Mouse (Mus musculus) heart, postnatal 36 days (tissue): ENCODE data around the gene Cyp3a13. TPM values are rescaled to one million over a fixed set of nuclear protein-coding genes. Genes with fewer than 3 reads are reported as not detected.
"Not testable (repeated sequence)": the region's sequence is repeated elsewhere in the genome, so short reads cannot be mapped to it uniquely, and the experiment has no call there.

Experiments
- DNase-seq, 2 experiments: peaks; one replicate each; pipeline ENCODE4 v3.0.0; 2021 to 2022
- intact Hi-C: fragments of 180-260 bp; cut with DNase I; formaldehyde crosslinking; loops from one replicate; pipeline ENCODE4 v1.15.1; 2025
- total RNA-seq, 2 experiments: library from RNA; stranded (reverse); gene quantifications; 2 replicates each; pipeline ENCODE4 v1.2.3; 2021

Cyp3a13 gene
- total RNA-seq, 2 experiments from 2014 or later, result 0.19 to 0.28 TPM

- DNase-seq, result no peak
- intact Hi-C loops, result loop anchor here (2.0 kb wide), 1 partner anchor 76 kb away; no protein-coding TSS in a partner anchor
Observed at GRCm38 (mm10) chr5:137875054-137875453, 46.4 kb downstream of the Cyp3a13 start.

- DNase-seq, intact Hi-C loops: not testable (repeated sequence)
Observed at GRCm38 (mm10) chr5:137872381-137872702, 49.1 kb downstream of the Cyp3a13 start.

GRCm38 (mm10) chr5:137871644-137872380 lies 49.6 kb downstream of the Cyp3a13 start, which contains the start of gene Pilrb2:
Gene Pilrb2, minus strand, starts transcription at chr5:137871815.
- intact Hi-C loops, DNase-seq: not testable (repeated sequence)

- DNase-seq, intact Hi-C loops: not testable (repeated sequence)
Observed at GRCm38 (mm10) chr5:137868600-137868999, 52.8 kb downstream of the Cyp3a13 start.

- DNase-seq, intact Hi-C loops: not testable (repeated sequence)
Observed at GRCm38 (mm10) chr5:137864008-137864407, 57.4 kb downstream of the Cyp3a13 start.

GRCm38 (mm10) chr5:137857960-137858710 lies 63.3 kb downstream of the Cyp3a13 start, which contains the start of gene Pilrb1:
Gene Pilrb1, minus strand, starts transcription at chr5:137858106.
- not testable (repeated sequence) for DNase-seq

GRCm38 (mm10) chr5:137856870-137857269 lies 64.5 kb downstream of the Cyp3a13 start:
- DNase-seq, intact Hi-C loops: not testable (repeated sequence)

More at GRCm38 (mm10) chr5:137857960-137858710, 63.3 kb downstream of the Cyp3a13 start, which contains the start of gene Pilrb1:
- intact Hi-C loops, result not testable (repeated sequence)

- DNase-seq, result not testable (repeated sequence)
Observed at GRCm38 (mm10) chr5:137854907-137855306, 66.5 kb downstream of the Cyp3a13 start.

GRCm38 (mm10) chr5:137850313-137850712 lies 71.1 kb downstream of the Cyp3a13 start:
- DNase-seq, intact Hi-C loops: not testable (repeated sequence)

More at GRCm38 (mm10) chr5:137854907-137855306, 66.5 kb downstream of the Cyp3a13 start:
- intact Hi-C loops, result not testable (repeated sequence)

Other genes with a start within 250 kb of the Cyp3a13 start
- 10 to 100 TPM; 11.6 to 18.3 TPM for gene Agfg2, start 236.9 kb downstream of the Cyp3a13 start, total RNA-seq
- 1 to 10 TPM in 1 of 2 experiments, under 1 TPM in 1; 0.81 to 1.1 TPM for gene Nyap1, start 180.0 kb downstream of the Cyp3a13 start, total RNA-seq
- 100 to 1,000 TPM; 260 to 268 TPM for gene Tsc22d4, start 175.9 kb downstream of the Cyp3a13 start, total RNA-seq
- gene Ppp1r35, start 142.8 kb downstream of the Cyp3a13 start, total RNA-seq, result 10 to 100 TPM; 10.7 to 12.3 TPM
- 10 to 100 TPM; 25.6 to 35.3 TPM for gene Mepce, start 134.0 kb downstream of the Cyp3a13 start, total RNA-seq
- under 1 TPM; 0.36 to 0.49 TPM for gene Zcwpw1, start 133.8 kb downstream of the Cyp3a13 start, total RNA-seq
- gene Pilra, start 85.3 kb downstream of the Cyp3a13 start, total RNA-seq, result 1 to 10 TPM; 3.2 TPM
- 1 to 10 TPM; 1.1 to 1.2 TPM for gene Pilrb1, start 63.5 kb downstream of the Cyp3a13 start, total RNA-seq
- gene Pilrb2, start 49.8 kb downstream of the Cyp3a13 start, total RNA-seq, result 1 to 10 TPM in 1 of 2 experiments, under 1 TPM in 1; 0.80 to 1.0 TPM
- under 1 TPM; 0.33 to 0.35 TPM for gene Gjc3, start 41.5 kb upstream of the Cyp3a13 start, total RNA-seq
- gene Azgp1, start 59.9 kb upstream of the Cyp3a13 start, total RNA-seq, result not detected
- gene Smok3a, start 99.6 kb upstream of the Cyp3a13 start, total RNA-seq, result not detected
- not detected for gene Smok3b, start 99.8 kb upstream of the Cyp3a13 start, total RNA-seq
- gene Smok3c, start 131.6 kb upstream of the Cyp3a13 start, total RNA-seq, result not detected
- 10 to 100 TPM; 14.1 to 15.1 TPM for gene Zkscan1, start 163.5 kb upstream of the Cyp3a13 start, total RNA-seq
- gene Zscan21, start 195.3 kb upstream of the Cyp3a13 start, total RNA-seq, result 10 to 100 TPM; 10.7 to 13.6 TPM
- 1 to 10 TPM; 7.3 to 8.3 TPM for gene Zfp113, start 234.1 kb upstream of the Cyp3a13 start, total RNA-seq
- 100 to 1,000 TPM; 123 to 126 TPM for gene Cops6, start 239.5 kb upstream of the Cyp3a13 start, total RNA-seq